Mouse (Mus musculus) embryonic facial prominence, embryonic 12.5 days (tissue): ENCODE measurements around the gene Patj. TPM values are rescaled to one million over a fixed set of nuclear protein-coding genes. Genes with fewer than 3 reads are reported as not detected.

Experiments used
- ATAC-seq: fragments of 200-750 bp; cut with Nextera tagmentation; 2 replicates; pipeline ENCODE4 v1.8.0; 2017; ENCODE audit not compliant: insufficient number of reproducible peaks, insufficient read depth, low FRiP score, low TSS enrichment
- H3K27ac ChIP-seq: fragments of 300-500 bp; sonication (generic); 2 replicates; pipeline ENCODE4 v1.5.1; 2016; ENCODE audit warnings: mild to moderate bottlenecking
- H3K27me3 ChIP-seq: fragments of 300-500 bp; sonication (generic); 2 replicates; pipeline ENCODE4 v1.6.1; 2016; ENCODE audit warnings: mild to moderate bottlenecking, moderate library complexity
- H3K36me3 ChIP-seq: fragments of 300-500 bp; sonication (generic); 2 replicates; pipeline ENCODE4 v1.6.1; 2016; ENCODE audit warnings: mild to moderate bottlenecking
- H3K4me1 ChIP-seq: fragments of 300-500 bp; sonication (generic); 2 replicates; pipeline ENCODE4 v1.6.1; 2016
- H3K4me2 ChIP-seq: fragments of 300-500 bp; sonication (generic); replicated peaks from 2 replicates; pipeline ENCODE4 v1.6.1; 2016; ENCODE audit warnings: mild to moderate bottlenecking, moderate library complexity
- H3K4me3 ChIP-seq: fragments of 300-500 bp; sonication (generic); 2 replicates; pipeline ENCODE4 v1.5.1; 2016; ENCODE audit warnings: mild to moderate bottlenecking
- H3K9ac ChIP-seq: fragments of 300-500 bp; sonication (generic); 2 replicates; pipeline ENCODE4 v1.6.1; 2016; ENCODE audit warnings: mild to moderate bottlenecking, moderate library complexity
- H3K9me3 ChIP-seq: fragments of 300-500 bp; sonication (generic); 2 replicates; pipeline ENCODE4 v1.6.1; 2016; ENCODE audit warnings: mild to moderate bottlenecking, moderate library complexity
- WGBS: fragments of 180-500 bp; shearing (Covaris S2); methylation state at CpG from one replicate; pipeline ENCODE4 v1.1.7; 2016; 5-methylcytosine and 5-hydroxymethylcytosine counted together
- polyA plus RNA-seq: library from polyadenylated mRNA; unstranded; fragments of >200 nt; fragmentation: Nextera tagmentation; extraction: Ambion mirVana; gene quantifications from 2 replicates; pipeline ENCODE4 v1.2.1, GENCODE M21; 2016

The Patj gene
- polyA plus RNA-seq, 1 experiment from 2014 or later, result 20.8 TPM

- peaks cover 6% of the 10 kb centered on the region for H3K36me3 ChIP-seq
- H3K27ac ChIP-seq, result no peak overlapping the region
- no peak overlapping the region for H3K4me3 ChIP-seq
- H3K9ac ChIP-seq, result no peak overlapping the region
- no peak for ATAC-seq
- WGBS, result 90% methylated on average over 6 of the region's 6 CpGs
- H3K4me2 ChIP-seq, result no peak overlapping the region
- no peaks in the 10 kb centered on the region for H3K27me3 ChIP-seq
- H3K4me1 ChIP-seq, result no peaks in the 10 kb centered on the region
- H3K9me3 ChIP-seq, result no peaks in the 10 kb centered on the region
Observed at GRCm38 (mm10) chr4:98520492-98520891, 124.9 kb downstream of the Patj start.

GRCm38 (mm10) chr4:98524525-98524924 lies 128.9 kb downstream of the Patj start:
- Histone ChIP-seq H3K9ac (no peak overlapping the region), H3K4me2 (no peak overlapping the region), H3K27me3 (no peaks in the 10 kb centered on the region), H3K4me3 (no peak overlapping the region), H3K27ac (no peak overlapping the region), H3K4me1 (no peaks in the 10 kb centered on the region), H3K9me3 (no peaks in the 10 kb centered on the region), H3K36me3 (no peaks in the 10 kb centered on the region)
- no peak for ATAC-seq
- WGBS, result 95% methylated on average over 10 of the region's 10 CpGs

- ATAC-seq, result no peak
- Histone ChIP-seq H3K9ac (no peak overlapping the region), H3K4me2 (no peak overlapping the region), H3K4me1 (no peaks in the 10 kb centered on the region), H3K9me3 (no peaks in the 10 kb centered on the region), H3K36me3 (no peaks in the 10 kb centered on the region), H3K27me3 (no peaks in the 10 kb centered on the region), H3K27ac (no peak overlapping the region), H3K4me3 (no peak overlapping the region)
- 82% methylated on average over 3 of the region's 3 CpGs for WGBS
Observed at GRCm38 (mm10) chr4:98535446-98535845, 139.9 kb downstream of the Patj start.

DNA sequence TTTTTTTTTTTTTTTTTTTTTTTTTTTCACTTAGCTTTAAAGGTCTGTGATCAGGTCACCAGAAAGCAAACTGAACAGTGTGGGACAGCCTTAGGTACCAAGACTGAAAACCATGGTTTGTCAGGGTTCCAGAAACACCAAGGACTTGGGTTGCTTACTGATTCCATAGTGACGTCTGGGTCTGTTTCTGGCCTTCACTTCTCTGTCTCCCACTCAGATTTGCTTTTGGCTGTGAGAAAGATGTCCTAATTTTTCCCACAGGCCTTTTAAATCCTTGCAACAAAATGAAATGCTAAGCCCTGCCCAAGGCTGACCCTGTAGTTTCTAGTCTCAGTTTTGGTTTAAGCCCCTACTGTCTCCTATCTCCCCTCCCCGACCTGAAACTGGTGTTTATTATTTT lies 146.0 kb downstream of the Patj start:
- Histone ChIP-seq H3K4me3 (no peak overlapping the region), H3K36me3 (no peaks in the 10 kb centered on the region), H3K9me3 (no peaks in the 10 kb centered on the region), H3K4me1 (no peaks in the 10 kb centered on the region), H3K27me3 (no peaks in the 10 kb centered on the region), H3K4me2 (no peak overlapping the region), H3K27ac (no peak overlapping the region), H3K9ac (no peak overlapping the region)
- ATAC-seq, result no peak
- 79% methylated on average over 2 of the region's 2 CpGs for WGBS

GRCm38 (mm10) chr4:98543001-98543400 lies 147.4 kb downstream of the Patj start:
- WGBS, result 82% methylated on average over 3 of the region's 3 CpGs
- Histone ChIP-seq H3K27ac (no peak overlapping the region), H3K27me3 (no peaks in the 10 kb centered on the region), H3K36me3 (no peaks in the 10 kb centered on the region), H3K4me3 (no peak overlapping the region), H3K9me3 (no peaks in the 10 kb centered on the region), H3K9ac (no peak overlapping the region), H3K4me2 (no peak overlapping the region), H3K4me1 (no peaks in the 10 kb centered on the region)
- ATAC-seq, result no peak

GRCm38 (mm10) chr4:98545376-98545775 lies 149.8 kb downstream of the Patj start:
- H3K27ac ChIP-seq, result no peak overlapping the region
- ATAC-seq, result no peak

DNA sequence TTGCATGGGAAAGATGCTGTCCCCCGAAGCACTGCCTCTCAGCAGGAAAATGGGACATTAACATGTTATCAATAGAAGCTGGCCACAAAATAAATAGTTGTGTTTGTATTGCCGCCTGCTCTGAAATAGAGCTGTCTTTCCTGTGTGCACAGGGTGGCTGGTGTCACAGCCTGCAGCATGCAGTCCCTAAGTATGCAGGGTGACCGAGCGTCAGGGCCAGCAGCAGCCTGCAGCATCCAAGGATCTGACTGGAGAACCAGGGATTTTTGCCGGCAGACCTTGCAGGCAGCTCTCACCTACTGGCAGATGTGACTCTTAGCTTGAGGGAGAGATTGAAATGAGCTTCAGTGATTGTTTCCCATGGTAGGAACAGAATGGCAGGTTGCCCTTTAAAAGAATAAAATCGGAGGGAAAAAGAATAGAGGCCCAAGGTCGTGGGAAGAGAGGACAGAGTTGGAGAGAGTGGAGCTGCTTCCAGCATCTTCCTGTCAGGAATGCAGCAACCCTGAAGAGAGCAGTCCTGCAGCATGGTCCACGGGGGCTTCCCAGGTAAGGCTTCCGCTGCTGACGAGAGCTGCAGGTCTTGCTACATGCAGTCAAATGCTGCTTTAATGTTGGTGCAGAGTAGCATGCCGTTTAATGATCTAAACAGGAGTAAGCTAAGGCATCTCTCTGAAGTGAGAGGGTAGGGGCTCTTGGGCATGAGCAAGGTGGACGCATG lies 151.0 kb downstream of the Patj start:
- Histone ChIP-seq H3K27ac (no peak overlapping the region), H3K4me3 (no peak overlapping the region), H3K4me1 (no peaks in the 10 kb centered on the region), H3K9me3 (no peaks in the 10 kb centered on the region), H3K27me3 (no peaks in the 10 kb centered on the region), H3K9ac (no peak overlapping the region), H3K4me2 (no peak overlapping the region), H3K36me3 (no peaks in the 10 kb centered on the region)
- 64% methylated on average over 12 of the region's 12 CpGs for WGBS
- ATAC-seq, result no peak

More at GRCm38 (mm10) chr4:98545376-98545775, 149.8 kb downstream of the Patj start:
- no peaks in the 10 kb centered on the region for H3K36me3 ChIP-seq
- H3K9me3 ChIP-seq, result no peaks in the 10 kb centered on the region
- 30% methylated on average over 1 of the region's 1 CpGs for WGBS
- H3K4me1 ChIP-seq, result no peaks in the 10 kb centered on the region
- no peaks in the 10 kb centered on the region for H3K27me3 ChIP-seq
- H3K4me2 ChIP-seq, result no peak overlapping the region
- H3K4me3 ChIP-seq, result no peak overlapping the region
- no peak overlapping the region for H3K9ac ChIP-seq

DNA sequence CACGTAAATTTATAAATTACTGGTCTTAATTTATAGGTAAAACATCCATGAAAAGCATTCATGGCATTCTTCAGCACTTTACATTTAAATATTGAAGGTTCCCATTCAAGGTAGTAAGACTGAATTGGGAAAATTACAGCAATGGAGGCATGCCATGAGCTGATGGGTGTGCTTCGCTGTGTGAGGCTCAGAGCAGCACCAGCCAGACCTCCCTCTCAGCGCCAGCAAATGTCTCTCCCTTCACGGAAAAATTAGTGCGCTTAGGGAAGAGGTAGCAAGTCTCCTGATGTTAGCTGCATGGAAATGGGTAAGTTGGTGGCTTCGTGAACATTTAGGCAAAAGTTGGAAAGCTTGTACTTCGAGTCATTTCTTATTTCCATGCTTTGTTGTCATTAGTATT lies 153.9 kb downstream of the Patj start:
- Histone ChIP-seq H3K27ac (no peak overlapping the region), H3K9ac (no peak overlapping the region), H3K36me3 (no peaks in the 10 kb centered on the region), H3K9me3 (no peaks in the 10 kb centered on the region), H3K4me2 (no peak overlapping the region), H3K4me3 (no peak overlapping the region), H3K27me3 (no peaks in the 10 kb centered on the region), H3K4me1 (no peaks in the 10 kb centered on the region)
- 87% methylated on average over 7 of the region's 7 CpGs for WGBS
- ATAC-seq, result no peak

DNA sequence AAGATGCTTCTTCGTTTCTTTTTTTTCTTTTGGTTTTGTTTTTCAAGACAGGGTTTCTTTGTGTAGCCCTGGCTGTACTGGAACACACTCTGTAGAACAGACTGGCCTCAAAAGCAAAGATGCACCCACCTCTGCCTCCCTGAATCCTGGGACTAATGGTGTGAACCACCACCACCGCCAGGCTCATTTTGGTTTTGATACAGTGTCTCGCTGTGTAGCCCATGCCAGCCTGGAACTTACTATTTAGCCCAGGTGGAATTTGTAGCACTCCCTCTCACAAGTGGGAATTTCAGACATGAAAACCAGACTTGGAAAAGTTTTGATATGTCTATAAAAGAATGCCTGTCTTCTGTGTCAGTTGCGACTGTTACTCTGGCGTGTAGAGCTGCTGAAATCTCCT lies 154.5 kb downstream of the Patj start:
- Histone ChIP-seq H3K27ac (no peak overlapping the region), H3K4me3 (no peak overlapping the region), H3K4me2 (no peak overlapping the region), H3K9me3 (no peaks in the 10 kb centered on the region), H3K9ac (no peak overlapping the region), H3K27me3 (no peaks in the 10 kb centered on the region), H3K4me1 (no peaks in the 10 kb centered on the region), H3K36me3 (no peaks in the 10 kb centered on the region)
- WGBS, result 88% methylated on average over 5 of the region's 5 CpGs
- ATAC-seq, result no peak

- no peak for ATAC-seq
- Histone ChIP-seq H3K27me3 (no peaks in the 10 kb centered on the region), H3K9ac (no peak overlapping the region), H3K4me1 (peaks cover 4% of the 10 kb centered on the region; the same call in 1 of the 2 replicates), H3K36me3 (no peaks in the 10 kb centered on the region), H3K4me3 (no peak overlapping the region), H3K9me3 (no peaks in the 10 kb centered on the region), H3K4me2 (no peak overlapping the region), H3K27ac (no peak overlapping the region)
- 92% methylated on average over 2 of the region's 2 CpGs for WGBS
Observed at GRCm38 (mm10) chr4:98555666-98556065, 160.1 kb downstream of the Patj start.

GRCm38 (mm10) chr4:98556449-98556848 lies 160.9 kb downstream of the Patj start:
- WGBS, result 90% methylated on average over 6 of the region's 6 CpGs

GRCm38 (mm10) chr4:98557192-98557591 lies 161.6 kb downstream of the Patj start:
- Histone ChIP-seq H3K4me1 (peaks cover 4% of the 10 kb centered on the region; the same call in 1 of the 2 replicates), H3K9me3 (no peaks in the 10 kb centered on the region), H3K4me2 (no peak overlapping the region), H3K27ac (no peak overlapping the region), H3K4me3 (no peak overlapping the region), H3K9ac (no peak overlapping the region), H3K36me3 (no peaks in the 10 kb centered on the region), H3K27me3 (no peaks in the 10 kb centered on the region)
- no peak for ATAC-seq
- 92% methylated on average over 13 of the region's 13 CpGs for WGBS

More at GRCm38 (mm10) chr4:98556449-98556848, 160.9 kb downstream of the Patj start:
- Histone ChIP-seq H3K4me3 (no peak overlapping the region), H3K4me1 (peaks cover 4% of the 10 kb centered on the region; the same call in 1 of the 2 replicates), H3K27ac (no peak overlapping the region), H3K27me3 (no peaks in the 10 kb centered on the region), H3K4me2 (no peak overlapping the region), H3K36me3 (no peaks in the 10 kb centered on the region), H3K9me3 (no peaks in the 10 kb centered on the region), H3K9ac (no peak overlapping the region)
- no peak for ATAC-seq
